Mouse (Mus musculus): ENCODE data around the gene Mfsd4b1. TPM values are rescaled to one million over a fixed set of nuclear protein-coding genes. Genes with fewer than 3 reads are reported as not detected.

The Mfsd4b1 gene
- not detected in 2 replicates for polyA plus RNA-seq (2016; fragmentation: Nextera tagmentation; extraction: Ambion mirVana)

GRCm38 (mm10) chr10:40024554-40025428 lies at the start of gene Mfsd4b1:
TSS of gene Mfsd4b1 (minus strand) at chr10:40025268.
- H3K4me3 ChIP-seq, result peak within 1 kb of the TSS; percentile 56

GRCm38 (mm10) chr10:40073608-40074007 lies 48.5 kb upstream of the Mfsd4b1 start:
- no peak overlapping the region for H3K4me2 ChIP-seq (replicated peaks)
- H3K9me3 ChIP-seq, result no peaks in the 10 kb centered on the region
- H3K4me1 ChIP-seq, result no peaks in the 10 kb centered on the region
- H3K4me3 ChIP-seq, result no peak overlapping the region
- H3K27ac ChIP-seq (replicated peaks), result no peak overlapping the region
- H3K36me3 ChIP-seq, result no peaks in the 10 kb centered on the region
- no peak for ATAC-seq (ENCODE audit: low FRiP score, low read depth)
- WGBS, result 88% methylated on average over 6 of the region's 6 CpGs
- no peaks in the 10 kb centered on the region for H3K27me3 ChIP-seq
- no peak overlapping the region for H3K9ac ChIP-seq (replicated peaks)

More at GRCm38 (mm10) chr10:40024554-40025428, at the start of gene Mfsd4b1:
- Histone ChIP-seq H3K9me3 (0 out of 2 replicates have a peak, but pooled peaks cover 6% of the 10 kb centered on the region), H3K27me3 (peaks cover 12% of the 10 kb centered on the region), H3K27ac (replicated peaks) (peak within 1 kb of the TSS; percentile 74), H3K36me3 (no peaks in the 10 kb centered on the region), H3K9ac (replicated peaks) (peak within 1 kb of the TSS; percentile 46), H3K4me2 (replicated peaks) (peak within 1 kb of the TSS; percentile 66), H3K4me1 (peaks cover 15% of the 10 kb centered on the region)
- ATAC-seq (ENCODE audit: low FRiP score, low read depth), result peak; percentile 96
- WGBS, result under 1% methylated on average over 46 of the region's 46 CpGs

GRCm38 (mm10) chr10:40070684-40071083 lies 45.6 kb upstream of the Mfsd4b1 start:
- Histone ChIP-seq H3K27ac (replicated peaks) (no peak overlapping the region), H3K9me3 (no peaks in the 10 kb centered on the region), H3K36me3 (no peaks in the 10 kb centered on the region), H3K27me3 (no peaks in the 10 kb centered on the region), H3K9ac (replicated peaks) (no peak overlapping the region), H3K4me1 (0 out of 2 replicates have a peak, but pooled peaks cover 2% of the 10 kb centered on the region), H3K4me3 (no peak overlapping the region), H3K4me2 (replicated peaks) (no peak overlapping the region)
- no peak for ATAC-seq (ENCODE audit: low FRiP score, low read depth)
- WGBS, result 67% methylated on average over 9 of the region's 9 CpGs

GRCm38 (mm10) chr10:40069270-40069669 lies 44.2 kb upstream of the Mfsd4b1 start:
- Histone ChIP-seq H3K27me3 (no peaks in the 10 kb centered on the region), H3K9ac (replicated peaks) (no peak overlapping the region), H3K4me1 (0 out of 2 replicates have a peak, but pooled peaks cover 2% of the 10 kb centered on the region), H3K27ac (replicated peaks) (no peak overlapping the region), H3K4me2 (replicated peaks) (no peak overlapping the region), H3K9me3 (no peaks in the 10 kb centered on the region), H3K4me3 (no peak overlapping the region), H3K36me3 (no peaks in the 10 kb centered on the region)
- no peak for ATAC-seq (ENCODE audit: low FRiP score, low read depth)
- WGBS, result 64% methylated on average over 4 of the region's 4 CpGs

GRCm38 (mm10) chr10:40068595-40068994 lies 43.5 kb upstream of the Mfsd4b1 start:
- H3K27me3 ChIP-seq, result no peaks in the 10 kb centered on the region
- no peaks in the 10 kb centered on the region for H3K9me3 ChIP-seq
- H3K9ac ChIP-seq (replicated peaks), result no peak overlapping the region
- 85% methylated on average over 10 of the region's 10 CpGs for WGBS
- no peak overlapping the region for H3K4me3 ChIP-seq
- ATAC-seq (ENCODE audit: low FRiP score, low read depth), result no peak
- no peak overlapping the region for H3K4me2 ChIP-seq (replicated peaks)
- 0 out of 2 replicates have a peak, but pooled peaks cover 2% of the 10 kb centered on the region for H3K4me1 ChIP-seq
- H3K27ac ChIP-seq (replicated peaks), result no peak overlapping the region
- no peaks in the 10 kb centered on the region for H3K36me3 ChIP-seq

GRCm38 (mm10) chr10:40067529-40067928 lies 42.5 kb upstream of the Mfsd4b1 start:
- H3K36me3 ChIP-seq, result no peaks in the 10 kb centered on the region
- H3K9ac ChIP-seq (replicated peaks), result no peak overlapping the region
- WGBS, result 21% methylated on average over 1 of the region's 1 CpGs
- 0 out of 2 replicates have a peak, but pooled peaks cover 6% of the 10 kb centered on the region for H3K4me1 ChIP-seq
- no peak overlapping the region for H3K4me2 ChIP-seq (replicated peaks)
- no peak for ATAC-seq (ENCODE audit: low FRiP score, low read depth)
- no peak overlapping the region for H3K27ac ChIP-seq (replicated peaks)
- no peaks in the 10 kb centered on the region for H3K27me3 ChIP-seq
- H3K4me3 ChIP-seq, result no peak overlapping the region
- no peaks in the 10 kb centered on the region for H3K9me3 ChIP-seq

- H3K9ac ChIP-seq (replicated peaks), result no peak overlapping the region
- 0 out of 2 replicates have a peak, but pooled peaks cover 6% of the 10 kb centered on the region for H3K4me1 ChIP-seq
- H3K27me3 ChIP-seq, result no peaks in the 10 kb centered on the region
- no peak overlapping the region for H3K27ac ChIP-seq (replicated peaks)
- WGBS, result 29% methylated on average over 1 of the region's 1 CpGs
- no peak overlapping the region for H3K4me2 ChIP-seq (replicated peaks)
- no peak overlapping the region for H3K4me3 ChIP-seq
- H3K36me3 ChIP-seq, result no peaks in the 10 kb centered on the region
- no peak for ATAC-seq (ENCODE audit: low FRiP score, low read depth)
- H3K9me3 ChIP-seq, result no peaks in the 10 kb centered on the region
Measured at GRCm38 (mm10) chr10:40067071-40067470, 42.0 kb upstream of the Mfsd4b1 start.

GRCm38 (mm10) chr10:40065357-40065756 lies 40.3 kb upstream of the Mfsd4b1 start:
- ATAC-seq (ENCODE audit: low FRiP score, low read depth), result peak; percentile 63; the same call in 1 of the 2 replicates
- Histone ChIP-seq H3K27ac (replicated peaks) (0 out of 2 replicates have a peak overlapping the region, but pooled peaks have one; percentile 21), H3K4me2 (replicated peaks) (no peak overlapping the region), H3K9me3 (no peaks in the 10 kb centered on the region), H3K27me3 (no peaks in the 10 kb centered on the region), H3K4me3 (no peak overlapping the region), H3K4me1 (0 out of 2 replicates have a peak, but pooled peaks cover 6% of the 10 kb centered on the region), H3K9ac (replicated peaks) (no peak overlapping the region), H3K36me3 (no peaks in the 10 kb centered on the region)
- WGBS, result 11% methylated on average over 3 of the region's 3 CpGs

- WGBS, result 18% methylated on average over 5 of the region's 5 CpGs
- no peak for ATAC-seq (ENCODE audit: low FRiP score, low read depth)
- Histone ChIP-seq H3K9me3 (no peaks in the 10 kb centered on the region), H3K36me3 (no peaks in the 10 kb centered on the region), H3K9ac (replicated peaks) (no peak overlapping the region), H3K4me1 (0 out of 2 replicates have a peak, but pooled peaks cover 6% of the 10 kb centered on the region), H3K27ac (replicated peaks) (no peak overlapping the region), H3K4me3 (no peak overlapping the region), H3K27me3 (no peaks in the 10 kb centered on the region), H3K4me2 (replicated peaks) (no peak overlapping the region)
Measured at GRCm38 (mm10) chr10:40063291-40063890, 38.3 kb upstream of the Mfsd4b1 start.

- no peak overlapping the region for H3K4me3 ChIP-seq
- 28% methylated on average over 6 of the region's 6 CpGs for WGBS
- H3K36me3 ChIP-seq, result no peaks in the 10 kb centered on the region
- 0 out of 2 replicates have a peak, but pooled peaks cover 6% of the 10 kb centered on the region for H3K4me1 ChIP-seq
- no peak overlapping the region for H3K9ac ChIP-seq (replicated peaks)
- H3K4me2 ChIP-seq (replicated peaks), result no peak overlapping the region
- H3K9me3 ChIP-seq, result no peaks in the 10 kb centered on the region
- no peak for ATAC-seq (ENCODE audit: low FRiP score, low read depth)
- no peak overlapping the region for H3K27ac ChIP-seq (replicated peaks)
- H3K27me3 ChIP-seq, result no peaks in the 10 kb centered on the region
Measured at GRCm38 (mm10) chr10:40062812-40063211, 37.7 kb upstream of the Mfsd4b1 start.

- H3K4me2 ChIP-seq (replicated peaks), result no peak overlapping the region
- WGBS, result 88% methylated on average over 5 of the region's 5 CpGs
- H3K27ac ChIP-seq (replicated peaks), result no peak overlapping the region
- no peaks in the 10 kb centered on the region for H3K36me3 ChIP-seq
- no peaks in the 10 kb centered on the region for H3K9me3 ChIP-seq
- no peaks in the 10 kb centered on the region for H3K27me3 ChIP-seq
- no peak for ATAC-seq (ENCODE audit: low FRiP score, low read depth)
- H3K9ac ChIP-seq (replicated peaks), result no peak overlapping the region
- H3K4me3 ChIP-seq, result no peak overlapping the region
- H3K4me1 ChIP-seq, result 0 out of 2 replicates have a peak, but pooled peaks cover 3% of the 10 kb centered on the region
Measured at GRCm38 (mm10) chr10:40061926-40062325, 36.9 kb upstream of the Mfsd4b1 start.

GRCm38 (mm10) chr10:40058786-40059120 lies 33.7 kb upstream of the Mfsd4b1 start:
- Histone ChIP-seq H3K4me2 (replicated peaks) (no peak overlapping the region), H3K9me3 (no peaks in the 10 kb centered on the region), H3K27me3 (no peaks in the 10 kb centered on the region), H3K27ac (replicated peaks) (no peak overlapping the region), H3K4me3 (no peak overlapping the region), H3K36me3 (no peaks in the 10 kb centered on the region), H3K9ac (replicated peaks) (no peak overlapping the region), H3K4me1 (0 out of 2 replicates have a peak, but pooled peaks cover 3% of the 10 kb centered on the region)
- WGBS, result 86% methylated on average over 3 of the region's 3 CpGs
- no peak for ATAC-seq (ENCODE audit: low FRiP score, low read depth)
